Comparison of ENCODE assay signal across 9 mouse cellular contexts in the genomic region with DNA sequence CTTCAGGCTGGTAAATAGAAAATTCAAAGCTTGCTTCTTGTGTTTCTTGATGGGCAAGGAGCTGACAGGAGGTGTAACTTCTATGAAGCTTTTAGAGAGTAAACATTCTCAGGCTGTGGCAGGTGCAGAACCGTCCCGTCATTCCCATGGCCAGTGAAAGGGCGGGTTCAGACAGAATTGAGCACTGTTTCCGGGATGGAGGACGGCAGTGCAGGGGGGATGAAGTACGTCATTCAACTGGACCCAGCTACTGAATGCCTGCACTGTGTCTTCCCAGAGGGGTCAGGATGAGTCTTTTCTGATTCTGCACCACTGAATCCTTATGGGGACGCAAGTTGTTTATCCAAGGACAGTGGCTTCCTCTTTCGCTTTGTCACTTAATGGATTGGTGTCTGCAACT.
DNase-seq lines count a peak whose midpoint lies in the region; ATAC-seq lines count a peak whose summit lies in the region.
"Had no signal": no experiment of that assay in that cellular context is flagged by ENCODE, and none has a peak within 500 bp of the region (broad histone marks: within the 10 kb centered on the region; RNA-seq: fewer than 3 reads in every experiment).

No protein-coding gene starts in this region.

- intact Hi-C loops in left cerebral cortex, postnatal 25 days (cut with DNase I) = no loop called here

- H3K4me1 ChIP-seq in heart, embryonic 15.5 days (replicated peaks) = no peaks in the 10 kb centered on the region
- H3K4me1 ChIP-seq in heart, embryonic 11.5 days (ENCODE audit: control insufficient read depth, insufficient read depth, low read length) = no peaks in the 10 kb centered on the region
- no peaks in the 10 kb centered on the region for H3K4me1 ChIP-seq in liver, embryonic 11.5 days (replicated peaks; ENCODE audit: control insufficient read depth, insufficient read depth, low read length)

- no peaks in the 10 kb centered on the region for H3K27me3 ChIP-seq in heart, embryonic 15.5 days
- no peaks in the 10 kb centered on the region for H3K27me3 ChIP-seq in heart, embryonic 11.5 days (ENCODE audit: control insufficient read depth, insufficient read depth, low read length)
- no peaks in the 10 kb centered on the region; the same call in 1 of the 2 replicates for H3K27me3 ChIP-seq in liver, embryonic 11.5 days (replicated peaks; ENCODE audit: control insufficient read depth, insufficient read depth, low read length)
- H3K27me3 ChIP-seq: midbrain, embryonic 12.5 days had no signal

- no peaks in the 10 kb centered on the region for H3K36me3 ChIP-seq in heart, embryonic 15.5 days
- no peaks in the 10 kb centered on the region for H3K36me3 ChIP-seq in heart, embryonic 11.5 days (ENCODE audit: control insufficient read depth, insufficient read depth, low read length)
- no peaks in the 10 kb centered on the region for H3K36me3 ChIP-seq in liver, embryonic 11.5 days (ENCODE audit: control insufficient read depth, insufficient read depth, low read length)
- H3K36me3 ChIP-seq: midbrain, embryonic 12.5 days had no signal

- H3K9me3 ChIP-seq in heart, embryonic 15.5 days (replicated peaks) = no peaks in the 10 kb centered on the region
- H3K9me3 ChIP-seq in heart, embryonic 11.5 days (replicated peaks; ENCODE audit: control insufficient read depth, low read length) = no peaks in the 10 kb centered on the region
- H3K9me3 ChIP-seq in liver, embryonic 11.5 days (ENCODE audit: control insufficient read depth, low read length) = no peaks in the 10 kb centered on the region
- H3K9me3 ChIP-seq: midbrain, embryonic 12.5 days had no signal

- 61% methylated on average over 8 of the region's 8 CpGs for WGBS in heart, embryonic 15.5 days
- WGBS in heart, embryonic 11.5 days (ENCODE audit: insufficient replicate concordance) = 60% methylated on average over 8 of the region's 8 CpGs
- 69% methylated on average over 8 of the region's 8 CpGs for WGBS in liver, embryonic 11.5 days

- no peak overlapping the region for H3K27ac ChIP-seq in heart, embryonic 15.5 days
- no peak overlapping the region for H3K27ac ChIP-seq in heart, embryonic 11.5 days (ENCODE audit: low read depth, low read length)
- no peak overlapping the region for H3K27ac ChIP-seq in liver, embryonic 11.5 days (ENCODE audit: low read depth, low read length)
- H3K27ac ChIP-seq: midbrain, embryonic 12.5 days had no signal

- no peak overlapping the region for H3K9ac ChIP-seq in heart, embryonic 15.5 days
- H3K9ac ChIP-seq in heart, embryonic 11.5 days (ENCODE audit: low read depth, low read length) = no peak overlapping the region
- H3K9ac ChIP-seq in liver, embryonic 11.5 days (ENCODE audit: low read depth, low read length) = no peak overlapping the region
- H3K9ac ChIP-seq: midbrain, embryonic 12.5 days had no signal

- H3K4me3 ChIP-seq in heart, embryonic 15.5 days = peak overlapping the region; percentile 32
- no peak overlapping the region for H3K4me3 ChIP-seq in heart, embryonic 11.5 days (ENCODE audit: low read depth, low read length)
- no peak overlapping the region for H3K4me3 ChIP-seq in liver, embryonic 11.5 days (ENCODE audit: low read depth, low read length)
- H3K4me3 ChIP-seq: midbrain, embryonic 12.5 days had no signal

- no peak for ATAC-seq in heart, embryonic 15.5 days (replicated peaks; ENCODE audit: insufficient number of reproducible peaks, insufficient read depth, low FRiP score, low read depth)
- no peak for ATAC-seq in heart, embryonic 11.5 days (replicated peaks; ENCODE audit: insufficient number of reproducible peaks, low FRiP score, low TSS enrichment)
- ATAC-seq in liver, embryonic 11.5 days (replicated peaks; ENCODE audit: low FRiP score) = no peak

- peak; percentile 1 for DNase-seq in R1 (ENCODE audit: low read depth, low spot score)
- DNase-seq in frontal cortex, postnatal 36 days (ENCODE audit: low spot score in 2 of 2) = peak; percentile 6 to 22
- peak; percentile 9 to 47 for DNase-seq in left cerebral cortex, postnatal 25 days (ENCODE audit: low spot score in 2 of 2)
- DNase-seq in liver, embryonic 11.5 days (ENCODE audit: low spot score) = no peak
- no peak for DNase-seq in c-Kit-positive CD71-positive TER-119-positive erythroid progenitor cells, embryonic 14.5 days (ENCODE audit: low spot score)
- DNase-seq in thymus, postnatal 10 days (ENCODE audit: low spot score in 2 of 2) = no peak

- H3K4me2 ChIP-seq in heart, embryonic 15.5 days = peak overlapping the region; percentile 35; the same call in 1 of the 2 replicates
- no peak overlapping the region for H3K4me2 ChIP-seq in heart, embryonic 11.5 days
- no peak overlapping the region for H3K4me2 ChIP-seq in liver, embryonic 11.5 days
- H3K4me2 ChIP-seq: midbrain, embryonic 12.5 days had no signal

Comparison
In these comparisons a context has a peak if more than half of its experiments do, and no peak if none do; other contexts are left out.
1. DNase-seq: peak in R1 (single experiment), frontal cortex, postnatal 36 days (2 of 2) and left cerebral cortex, postnatal 25 days (2 of 2); none in liver, embryonic 11.5 days (single experiment), c-Kit-positive CD71-positive TER-119-positive erythroid progenitor cells, embryonic 14.5 days (single experiment) and thymus, postnatal 10 days (0 of 2).